ENCODE assay signal across 13 mouse cellular contexts in genomic region chr9:90182636-90183421, GRCm38 (mm10). TPM values are rescaled to one million over a fixed set of nuclear protein-coding genes. Genes with fewer than 3 reads are reported as not detected.
DNase-seq lines count a peak whose midpoint lies in the region; ATAC-seq lines count a peak whose summit lies in the region.
"Had no signal": no experiment of that assay in that cellular context is flagged by ENCODE, and none has a peak within 500 bp of the region (broad histone marks: within the 10 kb centered on the region; RNA-seq: fewer than 3 reads in every experiment).

No protein-coding gene starts in this region.

- peaks cover 50% of the 10 kb centered on the region for H3K4me1 ChIP-seq in heart, embryonic 15.5 days (replicated peaks)
- H3K4me1 ChIP-seq in heart, embryonic 10.5 days: peaks cover 53% of the 10 kb centered on the region

- peak; percentile 19 for ATAC-seq in heart, embryonic 15.5 days (replicated peaks; ENCODE audit: insufficient number of reproducible peaks, insufficient read depth, low FRiP score, low read depth)

- no peaks in the 10 kb centered on the region for H3K9me3 ChIP-seq in heart, embryonic 15.5 days (replicated peaks)
- H3K9me3 ChIP-seq in heart, embryonic 10.5 days: no peaks in the 10 kb centered on the region
- H3K9me3 ChIP-seq: kidney, embryonic 15.5 days; neural tube, embryonic 13.5 days had no signal

- H3K27me3 ChIP-seq in heart, embryonic 15.5 days: no peaks in the 10 kb centered on the region
- no peaks in the 10 kb centered on the region for H3K27me3 ChIP-seq in heart, embryonic 10.5 days (ENCODE audit: insufficient read depth, poor library complexity, severe bottlenecking)
- H3K27me3 ChIP-seq: kidney, embryonic 15.5 days; neural tube, embryonic 13.5 days had no signal

- no peaks in the 10 kb centered on the region for H3K36me3 ChIP-seq in heart, embryonic 15.5 days
- peaks cover 4% of the 10 kb centered on the region; the same call in 1 of the 2 replicates for H3K36me3 ChIP-seq in heart, embryonic 10.5 days

- WGBS in heart, embryonic 15.5 days: 41% methylated on average over 18 of the region's 18 CpGs
- WGBS in heart, embryonic 10.5 days: 72% methylated on average over 18 of the region's 18 CpGs

- no peak overlapping the region for H3K9ac ChIP-seq in heart, embryonic 15.5 days
- H3K9ac ChIP-seq: kidney, embryonic 15.5 days; liver, embryonic 14.5 days; neural tube, embryonic 13.5 days had no signal

- no peak overlapping the region for H3K4me2 ChIP-seq in heart, embryonic 15.5 days
- H3K4me2 ChIP-seq: kidney, embryonic 15.5 days; neural tube, embryonic 13.5 days had no signal

- intact Hi-C loops in left cerebral cortex, postnatal 36 days (cut with DNase I): no loop called here

- peak; percentile 5 for DNase-seq in adrenal gland, postnatal 25 days
- DNase-seq in adrenal gland, adult 8-10 months: no peak
- DNase-seq in heart, embryonic 10.5 days (ENCODE audit: low spot score): no peak
- peak; percentile 42 for DNase-seq in NIH3T3 (ENCODE audit: low read depth)
- peak; percentile 83 for DNase-seq in lung, postnatal 10 days
- DNase-seq in layer of hippocampus, adult 18-20 months (ENCODE audit: low spot score in 2 of 2): no peak
- DNase-seq in left cerebral cortex, postnatal 36 days (ENCODE audit: low spot score in 2 of 2): no peak
- DNase-seq: adrenal gland, postnatal 36 days had no signal

- H3K4me3 ChIP-seq in heart, embryonic 15.5 days: no peak overlapping the region
- H3K4me3 ChIP-seq in heart, embryonic 10.5 days: no peak overlapping the region
- H3K4me3 ChIP-seq: kidney, embryonic 15.5 days; neural tube, embryonic 13.5 days had no signal

- peak overlapping the region; percentile 84 for H3K27ac ChIP-seq in heart, embryonic 15.5 days
- no peak overlapping the region for H3K27ac ChIP-seq in heart, embryonic 10.5 days
- H3K27ac ChIP-seq: kidney, embryonic 15.5 days; liver, embryonic 14.5 days; neural tube, embryonic 13.5 days had no signal

RNA-seq across cellular contexts. Expression of gene Adamts7, which starts 20.0 kb away (rescaled TPM):
- total RNA-seq in adrenal gland, postnatal 25 days (2021): 6.0 and 7.5 TPM in 2 replicates
- 1 to 10 TPM; 4.9 to 6.2 (median 5.7) TPM for total RNA-seq in adrenal gland, adult 8-10 months (2022)
- 8.9 and 11.3 TPM in 2 replicates for polyA plus RNA-seq in heart, embryonic 15.5 days (2015; fragmentation: Nextera tagmentation; extraction: Ambion mirVana)
- polyA plus RNA-seq in heart, embryonic 10.5 days (2016; fragmentation: Nextera tagmentation; extraction: Ambion mirVana): 5.6 and 7.0 TPM in 2 replicates
- total RNA-seq in layer of hippocampus, adult 18-20 months (2021): under 1 TPM; 0.32 to 0.36 TPM
- total RNA-seq in left cerebral cortex, postnatal 36 days (2021): under 1 TPM; 0.30 to 0.43 TPM
- total RNA-seq: hematopoietic stem cell, adult 5-6 weeks had no signal

Comparison
In these comparisons a context has a peak if more than half of its experiments do, and no peak if none do; other contexts are left out.
1. DNase-seq: peak in adrenal gland, postnatal 25 days (single experiment), NIH3T3 (single experiment) and lung, postnatal 10 days (single experiment); none in adrenal gland, adult 8-10 months (single experiment), heart, embryonic 10.5 days (single experiment), layer of hippocampus, adult 18-20 months (0 of 2) and left cerebral cortex, postnatal 36 days (0 of 2).